Mouse (Mus musculus): Measurements from ENCODE around the gene Tmem50a.

The Tmem50a gene

GRCm38 (mm10) chr4:134853637-134854485, 61.0 kb downstream of the Tmem50a start:
- in situ Hi-C loops (cut with MboI, MseI) = loop anchor here in 1 of 2 experiments (10.0 kb wide), 1 partner anchor 1179 kb away; the partner anchor contains the start of gene Pigv

- in situ Hi-C loops (cut with MboI, MseI) = loop anchor here in 1 of 2 experiments (10.0 kb wide), 1 partner anchor 1178 kb away; the partner anchor contains the start of gene Pigv
These were observed 61.6 kb downstream of the Tmem50a start, which contains the start of gene Maco1 for GRCm38 (mm10) chr4:134853259-134853636. TSS of gene Maco1 (minus strand) at chr4:134853345.

- in situ Hi-C loops (cut with MboI, MseI) = loop anchor here in 1 of 2 experiments (10.0 kb wide), 1 partner anchor 1178 kb away; the partner anchor contains the start of gene Pigv
These were observed 62.2 kb downstream of the Tmem50a start for GRCm38 (mm10) chr4:134852438-134853255.

GRCm38 (mm10) chr4:134851876-134852275, 62.9 kb downstream of the Tmem50a start:
- in situ Hi-C loops (cut with MboI, MseI) = loop anchor here in 1 of 2 experiments (10.0 kb wide), 1 partner anchor 1177 kb away; the partner anchor contains the start of gene Pigv

GRCm38 (mm10) chr4:134851236-134851635, 63.6 kb downstream of the Tmem50a start:
- in situ Hi-C loops (cut with MboI, MseI) = loop anchor here in 1 of 2 experiments (10.0 kb wide), 1 partner anchor 1176 kb away; the partner anchor contains the start of gene Pigv

- in situ Hi-C loops (cut with MboI, MseI) = loop anchor here in 1 of 2 experiments (10.0 kb wide), 1 partner anchor 1176 kb away; the partner anchor contains the start of gene Pigv
These were observed 64.3 kb downstream of the Tmem50a start for GRCm38 (mm10) chr4:134850551-134850950.
